Mouse (Mus musculus): ENCODE data around the gene Gbf1.

Gene Gbf1

GRCm38 (mm10) chr19:46302551-46302950, 150.2 kb downstream of the Gbf1 start:
- no peak for DNase-seq (ENCODE audit: low spot score)

GRCm38 (mm10) chr19:46303251-46304215, 151.2 kb downstream of the Gbf1 start:
- no peak for DNase-seq (ENCODE audit: low spot score)

- DNase-seq (ENCODE audit: low spot score), result peak; percentile 97
Observed at GRCm38 (mm10) chr19:46304216-46304841, 152.0 kb downstream of the Gbf1 start, which contains the start of gene Nfkb2. Gene Nfkb2 (plus strand): TSS chr19:46304320.

GRCm38 (mm10) chr19:46304908-46305333, 152.6 kb downstream of the Gbf1 start:
- no peak for DNase-seq (ENCODE audit: low spot score)

GRCm38 (mm10) chr19:46305432-46306267, 153.3 kb downstream of the Gbf1 start:
- DNase-seq (ENCODE audit: low spot score), result peak; percentile 88

- no peak for DNase-seq (ENCODE audit: low spot score)
Observed at GRCm38 (mm10) chr19:46306268-46306610, 153.9 kb downstream of the Gbf1 start.

- no peak for DNase-seq (ENCODE audit: low spot score)
Observed at GRCm38 (mm10) chr19:46306751-46307289, 154.5 kb downstream of the Gbf1 start.

GRCm38 (mm10) chr19:46307781-46308180, 155.5 kb downstream of the Gbf1 start:
- DNase-seq (ENCODE audit: low spot score), result no peak

GRCm38 (mm10) chr19:46308303-46308702, 156.0 kb downstream of the Gbf1 start:
- DNase-seq (ENCODE audit: low spot score), result no peak

GRCm38 (mm10) chr19:46308706-46309435, 156.6 kb downstream of the Gbf1 start:
- peak; percentile 84 for DNase-seq (ENCODE audit: low spot score)

GRCm38 (mm10) chr19:46309651-46310305, 157.5 kb downstream of the Gbf1 start:
- DNase-seq (ENCODE audit: low spot score), result no peak

- no peak for DNase-seq (ENCODE audit: low spot score)
Observed at GRCm38 (mm10) chr19:46310312-46310865, 158.1 kb downstream of the Gbf1 start.

GRCm38 (mm10) chr19:46311341-46311740, 159.0 kb downstream of the Gbf1 start:
- DNase-seq (ENCODE audit: low spot score), result no peak

GRCm38 (mm10) chr19:46312566-46312965, 160.3 kb downstream of the Gbf1 start:
- DNase-seq (ENCODE audit: low spot score), result no peak

GRCm38 (mm10) chr19:46313116-46313515, 160.8 kb downstream of the Gbf1 start:
- no peak for DNase-seq (ENCODE audit: low spot score)

GRCm38 (mm10) chr19:46313591-46313990, 161.3 kb downstream of the Gbf1 start:
- DNase-seq (ENCODE audit: low spot score), result no peak

GRCm38 (mm10) chr19:46314151-46314601, 161.9 kb downstream of the Gbf1 start:
- DNase-seq (ENCODE audit: low spot score), result no peak

GRCm38 (mm10) chr19:46314872-46315742, 162.8 kb downstream of the Gbf1 start:
- no peak for DNase-seq (ENCODE audit: low spot score)
